Mouse (Mus musculus) megakaryocyte, embryonic 14.5 days (primary cell): ENCODE results near the gene Fam229b. TPM values are rescaled to one million over a fixed set of nuclear protein-coding genes. Genes with fewer than 3 reads are reported as not detected.
A peak's percentile ranks its signal among the peaks of the same experiment; 100 is the strongest.

Experiments
- H3K27me3 ChIP-seq: replicated peaks from 2 replicates; pipeline ENCODE3; 2012; ENCODE audit warnings: inconsistent platforms
- H3K36me3 ChIP-seq: replicated peaks from 2 replicates; pipeline ENCODE3; 2012; ENCODE audit warnings: low read length, inconsistent platforms, mixed read lengths
- H3K4me1 ChIP-seq: 2 replicates; pipeline ENCODE4 v1.6.1; 2012; ENCODE audit warnings: inconsistent platforms
- H3K4me3 ChIP-seq: replicated peaks from 2 replicates; pipeline ENCODE3; 2012; ENCODE audit warnings: moderate library complexity, mild to moderate bottlenecking, inconsistent platforms
- H3K9me3 ChIP-seq: 2 replicates; pipeline ENCODE4 v1.6.1; 2012; ENCODE audit warnings: inconsistent platforms
- FLI1 ChIP-seq: IDR thresholded peaks from 2 replicates; pipeline ENCODE4 v1.6.1; 2012; ENCODE audit warnings: low read length, inconsistent platforms, mixed read lengths
- GATA1 ChIP-seq: IDR thresholded peaks from 3 replicates; pipeline ENCODE4 v1.6.1; 2012; ENCODE audit warnings: mixed read lengths, low read length, inconsistent platforms, borderline replicate concordance
- polyA plus RNA-seq: library from polyadenylated mRNA; stranded (reverse); fragments of >175 nt; gene quantifications from 2 replicates; pipeline ENCODE4 v1.2.3, GENCODE M21; 2012; ENCODE audit warnings: low replicate concordance; ENCODE audit not compliant: insufficient read depth

Fam229b gene
- polyA plus RNA-seq: 0.20 TPM in 1 of 2 replicates, not detected in the other

DNA sequence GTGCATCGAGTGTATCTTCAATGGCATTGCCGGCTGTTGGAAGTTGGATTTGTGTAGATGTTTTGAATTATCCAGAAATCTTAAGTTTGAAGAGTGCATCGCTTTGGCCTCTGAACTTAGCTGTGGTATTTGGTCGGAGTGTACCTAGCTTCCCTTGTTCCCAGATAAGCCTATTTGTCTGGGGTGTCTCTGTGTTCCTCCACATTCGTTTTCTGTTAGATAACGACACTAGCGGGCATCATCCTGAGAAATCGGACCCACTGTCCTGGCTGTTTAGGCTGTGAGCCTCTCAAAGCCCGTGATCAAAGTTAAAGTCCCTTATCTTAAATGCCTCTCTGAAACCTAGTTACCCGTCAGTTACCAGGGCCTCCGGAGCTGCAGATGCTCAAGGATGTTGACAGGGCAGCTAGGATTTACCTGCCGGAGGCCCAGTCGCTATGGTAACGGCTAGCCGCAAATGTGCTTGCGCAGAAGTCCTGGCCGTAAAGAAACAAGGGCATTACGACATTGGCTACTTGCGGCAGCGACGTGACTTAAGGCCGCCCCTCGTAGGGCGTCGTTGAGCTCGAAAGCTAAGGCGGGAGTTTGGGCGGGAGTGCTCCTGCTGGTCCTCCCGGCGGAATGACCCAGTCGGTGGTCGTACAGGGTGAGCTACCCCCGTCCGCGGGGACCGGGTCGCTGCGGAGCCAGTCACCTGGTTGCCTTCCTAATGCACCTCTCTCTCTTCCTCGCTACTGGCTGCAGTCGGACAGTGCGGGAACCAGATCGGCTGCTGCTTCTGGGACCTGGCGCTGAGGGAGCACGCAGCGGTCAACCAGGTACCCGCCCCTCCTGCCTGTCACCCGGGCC lies at the start of gene Fam229b, which contains the start of gene Tube1:
Fam229b (minus strand) TSS at position 453 of the 849 bp plus-strand sequence.
Tube1 (plus strand) TSS at position 515 of the 849 bp plus-strand sequence.
- Histone ChIP-seq H3K9me3 (no peaks in the 10 kb centered on the region), H3K4me3 (peak within 1 kb of the TSS; percentile 99), H3K36me3 (peaks cover 22% of the 10 kb centered on the region), H3K4me1 (peaks cover 20% of the 10 kb centered on the region), H3K27me3 (no peaks in the 10 kb centered on the region)
- no peak for TF ChIP-seq GATA1
- TF ChIP-seq FLI1: no peak

DNA sequence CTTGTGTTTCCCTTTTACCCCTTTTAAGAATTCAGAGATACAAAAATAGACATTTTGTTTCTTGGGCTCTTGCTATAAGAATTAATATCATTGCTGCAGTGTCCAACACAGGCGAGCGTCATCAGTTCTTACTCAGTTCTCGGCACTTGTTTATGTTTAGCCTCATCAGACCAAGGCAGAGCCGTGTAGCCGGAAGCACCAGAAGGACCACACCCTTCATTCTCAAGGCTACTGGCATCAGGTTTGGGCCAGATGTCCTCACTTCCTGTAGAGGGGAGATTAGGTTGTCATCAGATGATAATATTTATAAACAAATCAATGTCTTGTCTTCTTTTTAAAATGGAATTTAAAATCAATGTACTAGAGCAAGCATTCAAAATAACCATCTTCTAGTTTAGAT lies 43.3 kb upstream of the Fam229b start:
- peaks cover 19% of the 10 kb centered on the region for H3K9me3 ChIP-seq
- H3K36me3 ChIP-seq: no peaks in the 10 kb centered on the region
- TF ChIP-seq FLI1: no peak
- no peak for TF ChIP-seq GATA1
- H3K27me3 ChIP-seq: peaks cover 21% of the 10 kb centered on the region
- peaks cover 25% of the 10 kb centered on the region for H3K4me1 ChIP-seq
- H3K4me3 ChIP-seq: no peak overlapping the region

DNA sequence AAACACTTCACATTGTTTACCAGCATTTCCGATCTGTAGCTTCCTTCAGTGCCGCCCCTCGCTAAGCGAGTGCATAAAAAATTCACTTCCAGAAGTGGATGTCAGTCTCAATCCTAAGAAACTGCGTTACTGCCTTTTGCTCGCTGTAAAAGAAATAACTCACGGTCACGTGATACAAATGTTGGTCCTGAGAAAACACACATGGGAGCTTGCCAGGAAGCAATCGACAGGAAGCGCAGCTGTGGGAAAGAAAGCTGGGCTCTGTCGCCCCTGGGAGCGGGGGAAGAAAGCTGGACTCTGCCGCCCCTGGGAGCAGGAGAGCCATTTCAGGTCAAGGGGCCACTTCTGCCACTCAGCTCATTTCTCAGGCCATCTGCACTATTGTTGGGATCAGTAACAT lies 39.4 kb upstream of the Fam229b start:
- Histone ChIP-seq H3K4me1 (peaks cover 50% of the 10 kb centered on the region), H3K9me3 (peaks cover 11% of the 10 kb centered on the region), H3K27me3 (peaks cover 28% of the 10 kb centered on the region), H3K4me3 (no peak overlapping the region), H3K36me3 (no peaks in the 10 kb centered on the region)
- TF ChIP-seq GATA1: no peak
- no peak for TF ChIP-seq FLI1

DNA sequence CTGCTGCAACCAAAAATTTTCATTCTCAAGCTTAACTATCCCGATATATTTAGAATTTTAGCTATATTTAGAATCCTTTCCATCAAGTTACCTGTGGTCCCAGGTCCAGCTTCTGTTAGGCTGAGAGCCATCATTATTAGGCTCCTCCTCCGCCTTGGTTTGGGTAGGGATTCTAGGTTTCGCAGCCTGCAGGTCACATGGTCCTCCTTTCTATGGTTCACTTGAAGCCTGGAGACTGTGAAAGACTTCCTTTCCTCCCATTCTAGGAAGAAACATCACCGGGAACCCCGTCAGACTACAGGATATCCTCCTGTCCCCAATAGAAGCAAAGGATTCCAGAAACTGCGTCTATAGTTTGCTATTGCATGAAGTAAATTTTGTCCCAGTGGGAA lies 38.8 kb upstream of the Fam229b start:
- peaks cover 50% of the 10 kb centered on the region for H3K4me1 ChIP-seq
- TF ChIP-seq FLI1 (no peak), GATA1 (no peak)
- H3K9me3 ChIP-seq: peaks cover 6% of the 10 kb centered on the region
- no peak overlapping the region for H3K4me3 ChIP-seq
- peaks cover 30% of the 10 kb centered on the region for H3K27me3 ChIP-seq
- H3K36me3 ChIP-seq: no peaks in the 10 kb centered on the region

DNA sequence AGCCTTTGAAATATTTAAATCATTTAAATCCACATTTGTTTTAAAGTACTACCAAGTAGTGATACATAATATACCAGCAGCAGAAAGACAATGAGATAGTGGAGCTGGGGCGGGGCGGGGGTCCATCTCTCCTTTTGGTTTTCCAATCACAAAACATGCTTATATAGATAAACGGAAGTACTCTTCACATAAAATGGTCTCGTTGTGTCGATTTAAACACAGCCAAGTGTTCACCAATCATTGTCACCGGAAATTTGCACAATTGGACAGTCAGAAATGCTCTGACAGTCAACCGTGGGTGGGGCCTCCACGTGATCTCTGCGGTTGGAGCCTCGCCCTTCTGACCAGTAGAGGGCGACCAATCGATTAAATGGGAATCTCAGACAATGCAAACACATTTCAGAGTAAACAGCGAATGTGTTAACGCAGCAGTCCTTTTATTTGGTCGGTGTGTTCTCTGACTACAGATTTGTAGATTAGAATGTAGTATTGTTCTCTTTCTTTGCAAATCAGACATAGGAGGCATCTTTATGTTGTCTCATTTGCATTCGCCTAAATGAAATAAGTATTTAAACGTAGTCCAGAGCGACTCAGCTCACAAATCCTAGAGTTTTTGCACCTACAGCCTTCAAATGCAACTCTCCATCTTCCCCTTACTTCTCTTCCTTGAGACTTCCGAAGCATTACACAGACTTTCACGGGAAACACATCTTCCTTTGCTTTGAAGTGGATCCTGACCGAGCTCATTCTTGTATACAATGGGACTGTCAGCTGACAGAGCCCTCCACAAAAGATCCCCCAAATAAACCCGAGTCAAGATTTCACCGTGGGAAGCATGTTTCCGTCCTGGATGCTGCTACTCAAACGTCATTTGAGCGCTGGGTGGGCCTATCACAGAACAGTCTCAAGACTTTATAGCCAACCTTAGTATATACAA lies 38.2 kb upstream of the Fam229b start:
- no peaks in the 10 kb centered on the region for H3K36me3 ChIP-seq
- peaks cover 50% of the 10 kb centered on the region for H3K4me1 ChIP-seq
- no peak for TF ChIP-seq FLI1
- no peak for TF ChIP-seq GATA1
- peaks cover 4% of the 10 kb centered on the region; the same call in 1 of the 2 replicates for H3K9me3 ChIP-seq
- H3K27me3 ChIP-seq: peaks cover 37% of the 10 kb centered on the region
- H3K4me3 ChIP-seq: peak overlapping the region; percentile 92

DNA sequence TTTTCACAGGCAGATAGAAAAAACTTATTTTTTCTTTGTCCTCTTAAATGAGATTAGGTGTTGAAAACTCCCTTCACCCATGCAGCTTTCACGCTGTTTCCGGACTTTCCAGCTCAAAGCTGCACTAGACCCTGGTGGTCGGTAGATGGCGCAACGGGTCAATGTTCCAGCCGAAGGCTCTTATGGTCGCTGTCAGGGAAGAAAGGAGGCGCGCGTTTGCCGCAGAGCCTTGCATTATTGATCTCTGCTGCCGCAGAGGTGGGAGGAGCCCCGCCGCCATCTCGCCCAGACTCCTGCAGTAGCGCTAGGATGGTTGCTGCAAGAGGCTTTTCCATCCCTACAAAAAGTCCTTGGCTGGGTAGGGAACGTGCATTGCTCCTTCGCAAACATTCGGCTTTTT lies 37.4 kb upstream of the Fam229b start:
- Histone ChIP-seq H3K4me1 (peaks cover 47% of the 10 kb centered on the region), H3K27me3 (peaks cover 40% of the 10 kb centered on the region)
- TF ChIP-seq FLI1 (no peak), GATA1 (no peak)

DNA sequence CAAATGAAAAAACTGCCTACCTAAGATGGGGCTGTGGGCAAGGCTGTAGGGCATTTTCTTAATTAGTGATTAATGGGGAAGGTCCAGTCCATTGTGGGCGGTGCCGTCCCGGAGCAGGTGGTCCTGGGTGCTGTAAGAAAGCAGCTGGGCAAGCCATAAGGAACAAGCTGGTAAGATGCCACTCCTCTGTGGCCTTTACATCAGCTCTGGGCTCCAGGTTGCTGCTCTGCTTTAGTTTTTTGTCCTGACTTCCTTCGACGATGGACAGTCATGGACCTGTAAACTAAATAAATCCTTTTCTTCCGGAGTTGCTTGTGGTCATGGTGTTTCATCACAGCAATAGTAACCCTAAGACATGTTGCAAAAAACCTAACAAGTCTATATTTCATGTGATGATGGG lies 37.0 kb upstream of the Fam229b start:
- no peak for TF ChIP-seq GATA1
- no peak for TF ChIP-seq FLI1
- Histone ChIP-seq H3K4me1 (peaks cover 50% of the 10 kb centered on the region), H3K27me3 (peaks cover 42% of the 10 kb centered on the region), H3K36me3 (no peaks in the 10 kb centered on the region), H3K4me3 (peak overlapping the region; percentile 92), H3K9me3 (no peaks in the 10 kb centered on the region)

More for the DNA sequence above, 37.4 kb upstream of the Fam229b start:
- H3K9me3 ChIP-seq: no peaks in the 10 kb centered on the region
- H3K36me3 ChIP-seq: no peaks in the 10 kb centered on the region
- peak overlapping the region; percentile 92 for H3K4me3 ChIP-seq

DNA sequence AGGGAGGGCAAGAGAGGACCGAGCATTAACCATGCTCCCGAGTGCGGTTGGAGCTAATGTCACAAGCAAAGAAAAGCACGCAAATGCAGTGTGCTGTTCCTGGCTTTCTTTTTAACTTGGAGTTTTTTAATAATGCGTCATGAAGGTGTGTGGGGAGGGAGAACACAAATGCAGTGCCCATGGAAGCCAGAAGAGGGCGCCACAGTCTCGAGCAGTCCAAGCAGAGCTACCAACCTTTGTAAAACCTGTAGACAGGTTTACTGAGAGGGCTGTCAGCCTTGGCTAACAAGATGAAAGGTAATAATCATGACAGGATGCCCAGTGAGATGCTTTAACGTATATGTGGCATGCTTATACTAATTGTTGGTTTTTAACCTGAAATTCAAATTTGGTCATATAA lies 36.5 kb upstream of the Fam229b start:
- Histone ChIP-seq H3K4me3 (no peak overlapping the region), H3K27me3 (peaks cover 45% of the 10 kb centered on the region), H3K4me1 (peaks cover 52% of the 10 kb centered on the region), H3K9me3 (no peaks in the 10 kb centered on the region), H3K36me3 (no peaks in the 10 kb centered on the region)
- TF ChIP-seq FLI1 (no peak), GATA1 (no peak)

DNA sequence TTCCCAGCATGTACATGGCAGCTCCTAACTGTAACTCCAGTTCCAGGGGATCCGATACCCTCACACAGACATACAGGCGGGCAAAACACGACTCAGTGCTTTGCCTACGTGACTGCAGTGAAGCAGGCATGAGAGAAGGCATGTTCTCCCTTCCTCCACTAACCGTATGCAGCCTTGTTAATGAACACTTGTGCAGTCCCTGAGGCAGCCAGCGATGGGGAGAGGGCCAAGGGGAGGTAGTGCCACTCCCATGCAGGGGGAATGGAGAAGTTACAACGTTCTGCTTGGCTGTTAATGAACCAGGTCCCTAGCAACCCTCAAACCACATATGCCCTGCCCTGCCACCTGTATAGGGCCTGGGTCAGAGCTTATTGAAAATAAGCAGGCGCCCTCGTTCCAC lies 35.9 kb upstream of the Fam229b start:
- Histone ChIP-seq H3K27me3 (peaks cover 46% of the 10 kb centered on the region), H3K36me3 (no peaks in the 10 kb centered on the region), H3K9me3 (peaks cover 4% of the 10 kb centered on the region; the same call in 1 of the 2 replicates), H3K4me3 (no peak overlapping the region), H3K4me1 (peaks cover 48% of the 10 kb centered on the region)
- no peak for TF ChIP-seq FLI1

DNA sequence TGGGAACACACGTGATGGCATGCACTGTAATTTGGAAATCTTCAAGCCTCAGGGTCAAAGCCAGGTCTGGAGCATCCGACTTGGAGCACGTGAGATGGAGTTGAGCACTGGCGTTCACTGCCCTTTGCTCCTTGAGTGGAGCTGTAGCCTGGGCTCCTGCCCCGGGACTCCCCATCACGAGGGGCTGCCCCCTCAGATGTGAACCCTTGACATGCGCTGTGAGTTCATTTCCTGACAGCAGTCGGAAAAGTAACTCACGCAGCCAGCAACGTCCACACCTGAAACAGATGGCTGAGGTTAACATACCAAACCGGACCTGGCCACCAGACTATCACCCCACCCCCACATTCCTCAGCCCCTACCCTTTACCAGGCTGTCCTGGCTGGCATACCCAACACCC lies 33.9 kb upstream of the Fam229b start:
- no peak for TF ChIP-seq FLI1
- TF ChIP-seq GATA1: no peak
- peaks cover 49% of the 10 kb centered on the region for H3K27me3 ChIP-seq

More for the DNA sequence above, 33.9 kb upstream of the Fam229b start:
- Histone ChIP-seq H3K4me1 (peaks cover 37% of the 10 kb centered on the region), H3K4me3 (no peak overlapping the region), H3K36me3 (no peaks in the 10 kb centered on the region), H3K9me3 (peaks cover 7% of the 10 kb centered on the region; the same call in 1 of the 2 replicates)
